In genomic region chr19:45659301-45659737, GRCm38 (mm10) we compare ENCODE assay signal across 7 mouse cellular contexts. TPM values are rescaled to one million over a fixed set of nuclear protein-coding genes. Genes with fewer than 3 reads are reported as not detected.
DNase-seq lines count a peak whose midpoint lies in the region; ATAC-seq lines count a peak whose summit lies in the region.

No protein-coding gene starts in this region.

- peak overlapping the region; percentile 53 for H3K4me2 ChIP-seq in forebrain, embryonic 14.5 days (ENCODE audit: low read length)
- H3K4me2 ChIP-seq in intestine, embryonic 15.5 days (replicated peaks), result peak overlapping the region; percentile 71
- peak overlapping the region; percentile 72 for H3K4me2 ChIP-seq in midbrain, embryonic 11.5 days

- WGBS in forebrain, embryonic 14.5 days, result under 1% methylated on average over 16 of the region's 18 CpGs
- WGBS in intestine, embryonic 15.5 days, result 2% methylated on average over 18 of the region's 18 CpGs
- WGBS in midbrain, embryonic 11.5 days, result 0% methylated on average over 17 of the region's 18 CpGs

- no peaks in the 10 kb centered on the region for H3K36me3 ChIP-seq in forebrain, embryonic 14.5 days (ENCODE audit: control insufficient read depth, insufficient read depth, low read length)
- no peaks in the 10 kb centered on the region for H3K36me3 ChIP-seq in intestine, embryonic 15.5 days
- H3K36me3 ChIP-seq in midbrain, embryonic 11.5 days (ENCODE audit: control insufficient read depth, insufficient read depth, low read length), result no peaks in the 10 kb centered on the region

- peak overlapping the region; percentile 98 for H3K9ac ChIP-seq in forebrain, embryonic 14.5 days (ENCODE audit: low read length)
- H3K9ac ChIP-seq in intestine, embryonic 15.5 days, result peak overlapping the region; percentile 99
- peak overlapping the region; percentile 98 for H3K9ac ChIP-seq in midbrain, embryonic 11.5 days (ENCODE audit: low read length)

- H3K4me1 ChIP-seq in brown adipose tissue, adult 24 weeks (ENCODE audit: control insufficient read depth, insufficient read depth, insufficient read length, low read length), result peaks cover 7% of the 10 kb centered on the region
- H3K4me1 ChIP-seq in forebrain, embryonic 14.5 days (ENCODE audit: control insufficient read depth, insufficient read depth, low read length), result peaks cover 16% of the 10 kb centered on the region
- peaks cover 14% of the 10 kb centered on the region for H3K4me1 ChIP-seq in intestine, embryonic 15.5 days (replicated peaks)
- no peaks in the 10 kb centered on the region; the same call in 1 of the 2 replicates for H3K4me1 ChIP-seq in midbrain, embryonic 11.5 days (ENCODE audit: control insufficient read depth, insufficient read depth, low read length)

- H3K4me3 ChIP-seq in brown adipose tissue, adult 24 weeks (ENCODE audit: insufficient read depth, low read depth, low read length), result peak overlapping the region; percentile 97
- H3K4me3 ChIP-seq in forebrain, embryonic 14.5 days (ENCODE audit: low read depth, low read length), result peak overlapping the region; percentile 78
- H3K4me3 ChIP-seq in intestine, embryonic 15.5 days (replicated peaks), result peak overlapping the region; percentile 90
- H3K4me3 ChIP-seq in midbrain, embryonic 11.5 days (ENCODE audit: low read depth, low read length), result peak overlapping the region; percentile 75

- H3K27ac ChIP-seq in brown adipose tissue, adult 24 weeks (replicated peaks; ENCODE audit: low read depth, low read length), result peak overlapping the region; percentile 97
- H3K27ac ChIP-seq in forebrain, embryonic 14.5 days (ENCODE audit: low read depth, low read length), result peak overlapping the region; percentile 91; the same call in 1 of the 2 replicates
- peak overlapping the region; percentile 93 for H3K27ac ChIP-seq in intestine, embryonic 15.5 days
- peak overlapping the region; percentile 87 for H3K27ac ChIP-seq in midbrain, embryonic 11.5 days (ENCODE audit: low read depth, low read length)

- peak; percentile 32 for DNase-seq in right cerebral cortex, adult 18-20 months
- DNase-seq in right cerebral cortex, postnatal 25 days, result no peak
- peak; percentile 37 for DNase-seq in forebrain, embryonic 14.5 days (ENCODE audit: low spot score)
- DNase-seq in midbrain, embryonic 11.5 days (ENCODE audit: low spot score, missing footprints), result peak; percentile 96
- DNase-seq in cerebellum, adult 8-10 months, result no peak

- peak; percentile 40; the same call in 1 of the 2 replicates for ATAC-seq in forebrain, embryonic 14.5 days
- ATAC-seq in intestine, embryonic 15.5 days, result peak; percentile 52
- peak; percentile 64 for ATAC-seq in midbrain, embryonic 11.5 days (ENCODE audit: low FRiP score)

- no peaks in the 10 kb centered on the region for H3K9me3 ChIP-seq in forebrain, embryonic 14.5 days (replicated peaks; ENCODE audit: control insufficient read depth, low read length)
- H3K9me3 ChIP-seq in intestine, embryonic 15.5 days, result no peaks in the 10 kb centered on the region
- H3K9me3 ChIP-seq in midbrain, embryonic 11.5 days (ENCODE audit: control insufficient read depth, low read length), result no peaks in the 10 kb centered on the region

- H3K27me3 ChIP-seq in forebrain, embryonic 14.5 days (replicated peaks; ENCODE audit: control insufficient read depth, insufficient read depth, low read length), result no peaks in the 10 kb centered on the region
- H3K27me3 ChIP-seq in intestine, embryonic 15.5 days (replicated peaks), result no peaks in the 10 kb centered on the region
- no peaks in the 10 kb centered on the region for H3K27me3 ChIP-seq in midbrain, embryonic 11.5 days (ENCODE audit: control insufficient read depth, insufficient read depth, low read length)

RNA-seq across cellular contexts. Expression of gene Fbxw4, which starts 0.8 kb away (rescaled TPM):
- 32.7 and 59.3 TPM in 2 replicates for polyA plus RNA-seq in brown adipose tissue, adult 24 weeks (2012; ENCODE audit: insufficient read depth, insufficient read length, missing spikeins)
- polyA plus RNA-seq in forebrain, embryonic 14.5 days (2014; fragmentation: Nextera tagmentation; extraction: Ambion mirVana), result 4.0 and 4.7 TPM in 2 replicates
- polyA plus RNA-seq in intestine, embryonic 15.5 days (2015; fragmentation: Nextera tagmentation; extraction: Ambion mirVana), result 1.9 and 3.6 TPM in 2 replicates
- 2.4 and 3.2 TPM in 2 replicates for polyA plus RNA-seq in midbrain, embryonic 11.5 days (2014; fragmentation: Nextera tagmentation; extraction: Ambion mirVana)

Comparison
In these comparisons a context has a peak if more than half of its experiments do, and no peak if none do; other contexts are left out.
1. DNase-seq: peak in right cerebral cortex, adult 18-20 months (single experiment), forebrain, embryonic 14.5 days (single experiment) and midbrain, embryonic 11.5 days (single experiment); none in right cerebral cortex, postnatal 25 days (single experiment) and cerebellum, adult 8-10 months (single experiment).
2. Peak in every context shown above with its lines, with median percentiles within 50 percentile points of each other: H3K27ac ChIP-seq, H3K4me3 ChIP-seq, ATAC-seq, H3K4me2 ChIP-seq and H3K9ac ChIP-seq.